Mouse (Mus musculus) embryonic facial prominence, embryonic 12.5 days (tissue): ENCODE data around the gene Bsx. TPM values are rescaled to one million over a fixed set of nuclear protein-coding genes. Genes with fewer than 3 reads are reported as not detected.

Experiments
- ATAC-seq: fragments of 200-750 bp; cut with Nextera tagmentation; 2 replicates; pipeline ENCODE4 v1.8.0; 2017; ENCODE audit not compliant: insufficient number of reproducible peaks, insufficient read depth, low FRiP score, low TSS enrichment
- H3K27ac ChIP-seq: fragments of 300-500 bp; sonication (generic); 2 replicates; pipeline ENCODE4 v1.5.1; 2016; ENCODE audit warnings: mild to moderate bottlenecking
- H3K27me3 ChIP-seq: fragments of 300-500 bp; sonication (generic); 2 replicates; pipeline ENCODE4 v1.6.1; 2016; ENCODE audit warnings: mild to moderate bottlenecking, moderate library complexity
- H3K36me3 ChIP-seq: fragments of 300-500 bp; sonication (generic); 2 replicates; pipeline ENCODE4 v1.6.1; 2016; ENCODE audit warnings: mild to moderate bottlenecking
- H3K4me1 ChIP-seq: fragments of 300-500 bp; sonication (generic); 2 replicates; pipeline ENCODE4 v1.6.1; 2016
- H3K4me2 ChIP-seq: fragments of 300-500 bp; sonication (generic); replicated peaks from 2 replicates; pipeline ENCODE4 v1.6.1; 2016; ENCODE audit warnings: mild to moderate bottlenecking, moderate library complexity
- H3K4me3 ChIP-seq: fragments of 300-500 bp; sonication (generic); 2 replicates; pipeline ENCODE4 v1.5.1; 2016; ENCODE audit warnings: mild to moderate bottlenecking
- H3K9ac ChIP-seq: fragments of 300-500 bp; sonication (generic); 2 replicates; pipeline ENCODE4 v1.6.1; 2016; ENCODE audit warnings: mild to moderate bottlenecking, moderate library complexity
- H3K9me3 ChIP-seq: fragments of 300-500 bp; sonication (generic); 2 replicates; pipeline ENCODE4 v1.6.1; 2016; ENCODE audit warnings: mild to moderate bottlenecking, moderate library complexity
- WGBS: fragments of 180-500 bp; shearing (Covaris S2); methylation state at CpG from one replicate; pipeline ENCODE4 v1.1.7; 2016; 5-methylcytosine and 5-hydroxymethylcytosine counted together
- polyA plus RNA-seq: library from polyadenylated mRNA; unstranded; fragments of >200 nt; fragmentation: Nextera tagmentation; extraction: Ambion mirVana; gene quantifications from 2 replicates; pipeline ENCODE4 v1.2.1, GENCODE M21; 2016

Gene Bsx
- polyA plus RNA-seq, 1 experiment from 2014 or later = not detected

DNA sequence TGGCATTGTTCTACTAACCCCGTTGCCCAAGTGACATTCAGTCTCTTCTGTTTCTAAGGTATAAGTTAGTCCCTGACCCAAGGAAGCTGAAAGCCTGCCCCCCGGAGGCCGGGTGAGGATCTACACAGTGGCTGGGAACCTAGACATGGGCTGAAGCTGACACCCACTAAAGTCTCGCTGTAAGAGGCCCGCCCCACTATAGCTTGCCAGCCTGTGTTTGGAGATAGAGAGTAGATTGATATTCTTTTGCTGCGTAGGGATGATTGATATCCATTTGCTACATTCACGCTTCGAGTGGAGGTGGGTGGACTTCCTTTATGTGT lies 1.8 kb upstream of the Bsx start:
- Histone ChIP-seq H3K27ac (no peak overlapping the region), H3K4me2 (no peak overlapping the region; the same call in 1 of the 2 replicates), H3K4me3 (no peak overlapping the region), H3K27me3 (peaks cover 82% of the 10 kb centered on the region), H3K4me1 (0 out of 2 replicates have a peak, but pooled peaks cover 3% of the 10 kb centered on the region), H3K9me3 (no peaks in the 10 kb centered on the region), H3K9ac (no peak overlapping the region), H3K36me3 (no peaks in the 10 kb centered on the region)
- WGBS = 6% methylated on average over 8 of the region's 8 CpGs
- no peak for ATAC-seq

DNA sequence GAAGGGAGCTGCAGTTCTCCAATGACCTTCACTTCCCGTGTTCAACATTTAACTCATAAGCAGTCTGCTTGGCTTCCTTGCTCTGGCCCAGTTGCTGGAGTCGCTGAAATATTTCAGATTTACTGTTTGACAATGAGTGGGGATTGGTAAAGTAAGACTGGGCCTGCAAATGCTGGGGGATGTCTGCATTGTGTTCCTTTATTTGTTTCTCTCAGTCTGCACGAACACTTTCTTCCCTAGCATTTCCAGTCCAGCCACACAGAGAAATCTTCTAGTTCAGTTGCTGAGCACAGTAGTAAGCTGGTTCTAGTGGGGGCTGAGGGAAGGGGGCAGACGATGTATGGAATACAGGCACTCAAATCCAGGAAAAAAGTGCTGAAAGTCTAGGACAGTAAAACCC lies 1.0 kb downstream of the Bsx start:
- no peaks in the 10 kb centered on the region for H3K9me3 ChIP-seq
- H3K4me1 ChIP-seq = peaks cover 10% of the 10 kb centered on the region; the same call in 1 of the 2 replicates
- no peak overlapping the region for H3K27ac ChIP-seq
- peaks cover 94% of the 10 kb centered on the region for H3K27me3 ChIP-seq
- H3K36me3 ChIP-seq = no peaks in the 10 kb centered on the region
- WGBS = 2% methylated on average over 4 of the region's 4 CpGs
- no peak overlapping the region for H3K4me3 ChIP-seq
- H3K9ac ChIP-seq = no peak overlapping the region
- H3K4me2 ChIP-seq = no peak overlapping the region
- no peak for ATAC-seq

DNA sequence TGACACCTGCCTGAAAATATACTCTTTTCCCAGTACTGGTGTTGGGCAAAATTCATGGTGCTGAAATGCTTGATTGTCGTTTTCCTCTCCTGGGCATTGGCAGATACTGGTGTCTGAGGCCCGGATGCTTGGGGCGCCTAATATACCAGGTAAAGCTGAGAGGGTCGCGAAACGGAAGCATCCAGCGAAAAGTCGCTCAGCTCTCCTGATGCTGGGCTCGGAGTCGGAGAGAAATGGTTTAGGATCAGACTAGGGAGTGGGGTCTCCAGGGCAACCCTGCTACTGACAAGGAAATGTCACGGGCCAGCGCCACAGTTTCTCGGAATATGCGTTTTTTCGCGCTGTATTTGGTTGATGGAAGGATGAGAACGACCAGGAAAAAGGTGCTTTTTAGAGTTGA lies 1.5 kb downstream of the Bsx start:
- H3K27ac ChIP-seq = no peak overlapping the region

DNA sequence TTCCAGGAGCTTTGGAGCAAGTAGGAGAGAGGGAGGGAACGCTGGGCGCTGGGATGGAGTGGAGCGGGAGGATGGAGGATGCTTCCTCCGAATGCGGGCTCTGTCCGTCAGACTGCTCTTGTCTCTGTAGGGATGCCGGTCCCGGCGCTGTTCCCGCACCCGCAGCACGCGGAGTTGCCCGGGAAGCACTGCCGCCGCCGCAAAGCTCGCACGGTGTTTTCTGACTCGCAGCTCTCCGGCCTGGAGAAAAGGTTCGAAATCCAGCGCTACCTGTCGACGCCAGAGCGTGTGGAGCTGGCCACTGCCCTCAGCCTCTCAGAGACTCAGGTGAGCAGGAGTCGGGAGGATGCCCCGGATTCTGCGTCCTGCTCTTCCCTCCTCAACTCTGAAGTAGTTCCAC lies 2.2 kb downstream of the Bsx start:
- Histone ChIP-seq H3K4me1 (peaks cover 10% of the 10 kb centered on the region; the same call in 1 of the 2 replicates), H3K4me3 (no peak overlapping the region), H3K27me3 (peaks cover 98% of the 10 kb centered on the region), H3K4me2 (no peak overlapping the region), H3K27ac (no peak overlapping the region), H3K36me3 (no peaks in the 10 kb centered on the region), H3K9me3 (no peaks in the 10 kb centered on the region), H3K9ac (no peak overlapping the region)
- 1% methylated on average over 29 of the region's 29 CpGs for WGBS
- no peak for ATAC-seq

More for the DNA sequence above, 1.5 kb downstream of the Bsx start:
- Histone ChIP-seq H3K27me3 (peaks cover 95% of the 10 kb centered on the region), H3K36me3 (no peaks in the 10 kb centered on the region), H3K9me3 (no peaks in the 10 kb centered on the region), H3K9ac (no peak overlapping the region), H3K4me1 (peaks cover 10% of the 10 kb centered on the region; the same call in 1 of the 2 replicates), H3K4me3 (no peak overlapping the region), H3K4me2 (no peak overlapping the region)
- 2% methylated on average over 17 of the region's 17 CpGs for WGBS
- ATAC-seq = no peak

DNA sequence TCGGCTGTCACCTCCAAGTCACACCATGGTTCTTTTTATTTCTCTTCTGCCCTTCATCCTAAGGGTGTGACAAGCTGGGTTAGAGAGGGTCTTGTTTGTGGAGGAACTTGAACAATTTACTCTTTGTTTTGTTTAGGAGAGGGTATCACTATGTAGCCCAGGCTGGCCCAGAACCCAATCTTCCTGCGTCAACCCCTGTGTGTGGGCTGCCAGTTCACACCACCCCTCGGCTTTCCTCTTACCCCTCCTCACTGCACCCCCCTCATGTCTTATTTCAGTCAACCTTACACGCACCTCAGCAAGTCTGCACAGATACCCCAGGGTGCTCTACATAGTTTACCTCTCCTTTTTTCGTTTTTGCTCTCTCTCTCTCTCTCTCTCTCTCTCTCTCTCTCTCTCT lies 2.8 kb downstream of the Bsx start:
- Histone ChIP-seq H3K27ac (no peak overlapping the region), H3K4me3 (no peak overlapping the region; the same call in 1 of the 2 replicates), H3K36me3 (no peaks in the 10 kb centered on the region), H3K9me3 (no peaks in the 10 kb centered on the region), H3K9ac (no peak overlapping the region), H3K4me2 (no peak overlapping the region), H3K4me1 (peaks cover 10% of the 10 kb centered on the region; the same call in 1 of the 2 replicates), H3K27me3 (peaks cover 98% of the 10 kb centered on the region)
- 7% methylated on average over 5 of the region's 5 CpGs for WGBS
- no peak for ATAC-seq

DNA sequence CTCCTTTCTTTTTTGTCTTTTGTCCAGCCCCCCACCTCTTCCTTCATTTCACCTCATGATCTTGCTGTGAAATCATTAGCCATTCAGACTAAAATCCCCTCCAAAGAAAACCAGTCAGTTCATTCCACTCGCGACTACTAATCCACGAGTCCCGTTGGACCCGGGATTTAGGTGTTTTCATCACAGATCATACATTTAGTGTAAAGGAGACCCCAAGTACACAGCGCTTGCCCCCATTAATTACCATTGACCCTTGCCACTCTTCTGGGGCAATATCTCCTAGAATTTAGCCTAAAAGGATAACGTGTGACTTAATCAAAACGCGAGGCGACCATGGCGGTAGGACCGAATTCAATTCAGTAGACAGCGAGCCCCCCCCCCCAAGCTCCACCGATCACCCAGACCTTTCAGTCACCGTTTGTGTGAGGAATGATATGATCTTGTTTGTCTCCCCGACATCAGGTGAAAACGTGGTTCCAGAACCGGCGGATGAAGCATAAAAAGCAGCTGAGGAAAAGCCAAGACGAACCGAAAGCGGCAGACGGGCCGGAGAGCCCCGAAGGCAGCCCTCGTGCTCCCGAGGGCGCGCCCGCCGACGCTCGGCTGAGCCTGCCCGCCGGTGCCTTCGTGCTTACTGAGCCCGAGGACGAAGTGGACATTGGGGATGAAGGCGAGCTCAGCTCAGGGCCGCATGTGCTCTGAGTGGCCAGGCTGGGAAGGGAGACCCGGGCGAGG lies 3.4 kb downstream of the Bsx start:
- H3K36me3 ChIP-seq = no peaks in the 10 kb centered on the region
- no peaks in the 10 kb centered on the region for H3K9me3 ChIP-seq
- 1% methylated on average over 42 of the region's 42 CpGs for WGBS
- H3K27me3 ChIP-seq = peaks cover 98% of the 10 kb centered on the region
- H3K4me2 ChIP-seq = peak overlapping the region; percentile 38
- no peak for ATAC-seq
- H3K4me1 ChIP-seq = peaks cover 10% of the 10 kb centered on the region; the same call in 1 of the 2 replicates
- H3K27ac ChIP-seq = no peak overlapping the region
- H3K4me3 ChIP-seq = peak overlapping the region; percentile 23
- H3K9ac ChIP-seq = no peak overlapping the region

DNA sequence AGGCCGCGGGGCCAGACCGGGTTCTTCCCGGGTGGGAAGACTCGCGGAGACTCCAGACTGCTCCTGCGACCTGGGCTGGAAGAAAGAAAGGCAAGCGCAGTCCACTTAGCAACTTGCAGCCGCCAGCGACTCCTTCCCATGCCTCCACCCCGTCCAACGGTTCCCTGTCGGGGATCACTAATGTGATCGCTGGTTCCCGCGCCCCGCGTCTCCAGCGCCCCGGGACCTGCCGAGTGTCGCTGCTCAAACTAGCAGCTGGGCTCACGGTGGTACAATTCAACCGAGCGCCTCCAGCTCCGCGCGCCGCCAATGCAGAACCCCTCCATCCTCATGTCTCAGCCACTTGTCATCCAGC lies 3.9 kb downstream of the Bsx start:
- peak overlapping the region; percentile 38 for H3K4me2 ChIP-seq
- peaks cover 98% of the 10 kb centered on the region for H3K27me3 ChIP-seq
- peak overlapping the region; percentile 23 for H3K4me3 ChIP-seq
- H3K36me3 ChIP-seq = no peaks in the 10 kb centered on the region
- peaks cover 10% of the 10 kb centered on the region; the same call in 1 of the 2 replicates for H3K4me1 ChIP-seq
- no peak overlapping the region for H3K9ac ChIP-seq
- under 1% methylated on average over 29 of the region's 29 CpGs for WGBS
- no peak for ATAC-seq
- H3K9me3 ChIP-seq = no peaks in the 10 kb centered on the region
- H3K27ac ChIP-seq = no peak overlapping the region

DNA sequence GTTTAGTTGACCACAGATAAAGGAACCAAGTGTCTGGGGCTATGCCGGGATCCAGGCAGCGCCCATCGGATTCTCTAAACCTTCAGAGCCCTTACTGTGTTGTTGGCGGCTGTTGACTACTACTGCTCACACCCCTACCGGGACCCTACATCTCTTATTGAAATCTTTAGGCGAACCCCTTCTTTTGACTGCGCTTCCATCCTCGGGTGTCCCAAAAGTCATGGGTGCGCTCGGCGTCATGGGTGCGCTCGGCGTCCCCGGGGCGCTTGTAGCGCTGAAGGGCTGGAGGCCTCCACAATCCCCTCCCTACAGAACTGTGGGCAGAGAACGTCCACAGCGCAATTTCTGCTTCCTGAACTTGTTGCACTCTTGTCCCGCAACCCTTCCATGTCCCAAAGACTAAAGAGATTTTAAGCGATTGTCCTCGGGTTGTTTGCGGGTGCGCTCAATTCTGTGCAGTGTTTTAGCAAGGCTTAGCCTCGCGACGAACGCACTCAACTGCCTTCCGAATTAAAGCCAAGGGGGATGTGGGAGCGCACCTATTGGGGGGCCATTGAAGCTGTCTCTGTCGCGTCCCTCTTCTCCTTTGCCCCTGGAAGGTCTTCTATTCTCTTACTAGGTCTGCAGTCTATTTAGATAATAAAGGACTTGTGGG lies 4.5 kb downstream of the Bsx start:
- Histone ChIP-seq H3K9me3 (no peaks in the 10 kb centered on the region), H3K4me2 (peak overlapping the region; percentile 38; the same call in 1 of the 2 replicates), H3K27me3 (peaks cover 97% of the 10 kb centered on the region), H3K27ac (no peak overlapping the region), H3K9ac (no peak overlapping the region), H3K36me3 (no peaks in the 10 kb centered on the region), H3K4me1 (peaks cover 10% of the 10 kb centered on the region; the same call in 1 of the 2 replicates), H3K4me3 (peak overlapping the region; percentile 23; the same call in 1 of the 2 replicates)
- WGBS = 2% methylated on average over 32 of the region's 32 CpGs
- ATAC-seq = no peak

DNA sequence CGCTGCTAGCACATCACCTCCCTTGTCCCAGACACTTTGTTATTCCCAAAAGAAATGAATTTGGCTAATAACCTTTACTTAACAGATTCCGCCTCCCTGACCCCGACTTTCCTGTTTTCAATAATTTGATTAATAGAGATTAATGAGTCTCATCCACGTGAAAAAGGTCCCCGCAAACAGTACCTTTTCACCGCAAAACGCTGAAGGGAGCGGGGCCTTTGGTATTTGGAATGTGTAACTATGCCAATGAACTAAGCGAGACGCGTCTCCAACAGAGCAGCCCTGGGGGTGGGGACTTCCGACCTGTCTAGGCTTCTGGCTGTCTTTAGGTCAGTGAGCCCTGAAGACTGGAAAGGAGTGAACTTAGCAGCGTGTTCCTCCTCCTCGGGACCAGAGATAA lies 5.1 kb downstream of the Bsx start:
- no peaks in the 10 kb centered on the region for H3K9me3 ChIP-seq
- H3K27me3 ChIP-seq = peaks cover 96% of the 10 kb centered on the region
- H3K36me3 ChIP-seq = no peaks in the 10 kb centered on the region
- H3K4me2 ChIP-seq = no peak overlapping the region
- no peak overlapping the region for H3K4me3 ChIP-seq
- no peak overlapping the region for H3K27ac ChIP-seq
- no peak for ATAC-seq
- WGBS = under 1% methylated on average over 14 of the region's 14 CpGs
- peaks cover 8% of the 10 kb centered on the region; the same call in 1 of the 2 replicates for H3K4me1 ChIP-seq
- no peak overlapping the region for H3K9ac ChIP-seq

DNA sequence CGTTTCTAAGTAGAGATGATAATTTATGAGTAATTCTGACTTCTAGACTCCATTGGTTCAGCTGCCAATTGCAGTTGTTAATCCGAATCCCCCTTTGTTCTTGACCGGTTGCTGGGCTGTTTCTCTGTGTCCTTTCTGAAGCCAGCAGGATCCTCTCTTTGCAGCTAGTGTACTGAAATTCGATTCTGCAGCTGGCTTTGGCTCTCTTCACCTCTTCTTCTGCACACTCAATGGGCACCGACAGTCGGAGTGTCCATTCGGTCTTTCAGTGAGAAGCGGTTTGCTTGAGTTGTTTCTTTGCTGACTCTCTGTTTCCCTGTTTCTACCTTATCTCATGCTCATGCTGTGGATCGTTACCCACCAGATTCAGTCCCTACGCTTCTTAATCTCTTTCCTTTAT lies 11.7 kb downstream of the Bsx start:
- H3K4me1 ChIP-seq = no peaks in the 10 kb centered on the region
- no peak overlapping the region for H3K4me2 ChIP-seq
- no peak overlapping the region for H3K9ac ChIP-seq
- no peaks in the 10 kb centered on the region for H3K9me3 ChIP-seq
- no peak overlapping the region for H3K27ac ChIP-seq
- WGBS = 44% methylated on average over 10 of the region's 10 CpGs
- no peak for ATAC-seq
- H3K27me3 ChIP-seq = peaks cover 50% of the 10 kb centered on the region
- H3K4me3 ChIP-seq = no peak overlapping the region
- no peaks in the 10 kb centered on the region for H3K36me3 ChIP-seq

DNA sequence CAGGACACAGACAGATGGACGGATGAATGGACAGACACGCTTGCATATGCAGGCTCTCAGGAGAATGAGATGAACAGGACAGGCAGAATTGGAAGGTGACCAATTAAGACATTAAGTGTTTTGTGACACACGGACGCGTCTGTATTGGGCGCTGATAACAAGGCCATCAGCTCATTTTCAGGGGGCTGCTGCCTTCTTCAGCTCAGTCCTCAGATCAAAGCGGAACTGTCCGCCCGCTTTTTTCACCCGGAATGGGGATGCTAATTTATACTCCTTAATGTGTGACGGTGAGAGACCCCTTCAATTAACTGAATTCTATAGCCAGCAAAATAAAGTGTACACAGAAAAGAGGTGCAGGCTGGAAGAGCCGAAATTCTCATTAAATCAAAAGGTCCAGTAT lies 15.5 kb downstream of the Bsx start:
- no peaks in the 10 kb centered on the region for H3K36me3 ChIP-seq

DNA sequence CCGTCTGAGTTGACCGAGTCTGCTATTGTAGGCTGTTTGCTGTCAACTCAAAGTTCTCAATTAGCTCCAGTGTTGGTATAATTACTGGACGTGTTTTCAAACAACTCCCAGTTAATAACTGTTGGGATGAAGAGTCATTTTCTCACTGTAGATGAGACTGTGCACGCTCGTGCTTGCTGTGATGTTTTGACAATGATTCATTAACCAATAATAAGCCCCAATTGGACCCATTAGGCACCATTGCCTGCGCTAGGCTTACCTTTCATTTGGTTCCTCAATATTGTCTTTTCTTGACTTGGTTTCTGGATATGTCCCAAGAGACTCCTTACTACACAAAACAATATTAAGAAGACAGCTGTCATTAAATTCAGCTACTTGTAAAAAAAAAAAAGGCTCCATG lies 18.5 kb downstream of the Bsx start:
- Histone ChIP-seq H3K4me1 (no peaks in the 10 kb centered on the region), H3K27ac (no peak overlapping the region), H3K9ac (no peak overlapping the region), H3K4me3 (no peak overlapping the region), H3K4me2 (no peak overlapping the region), H3K36me3 (no peaks in the 10 kb centered on the region), H3K9me3 (no peaks in the 10 kb centered on the region), H3K27me3 (peaks cover 4% of the 10 kb centered on the region)
- no peak for ATAC-seq
- 73% methylated on average over 6 of the region's 6 CpGs for WGBS

More for the DNA sequence above, 15.5 kb downstream of the Bsx start:
- no peak overlapping the region for H3K27ac ChIP-seq
- no peak for ATAC-seq
- H3K4me1 ChIP-seq = no peaks in the 10 kb centered on the region
- no peak overlapping the region for H3K4me3 ChIP-seq
- H3K4me2 ChIP-seq = no peak overlapping the region
- no peaks in the 10 kb centered on the region for H3K9me3 ChIP-seq
- peaks cover 20% of the 10 kb centered on the region for H3K27me3 ChIP-seq
- 66% methylated on average over 12 of the region's 12 CpGs for WGBS
- H3K9ac ChIP-seq = no peak overlapping the region
